ENCODE assay signal across 24 mouse cellular contexts in the genomic region with DNA sequence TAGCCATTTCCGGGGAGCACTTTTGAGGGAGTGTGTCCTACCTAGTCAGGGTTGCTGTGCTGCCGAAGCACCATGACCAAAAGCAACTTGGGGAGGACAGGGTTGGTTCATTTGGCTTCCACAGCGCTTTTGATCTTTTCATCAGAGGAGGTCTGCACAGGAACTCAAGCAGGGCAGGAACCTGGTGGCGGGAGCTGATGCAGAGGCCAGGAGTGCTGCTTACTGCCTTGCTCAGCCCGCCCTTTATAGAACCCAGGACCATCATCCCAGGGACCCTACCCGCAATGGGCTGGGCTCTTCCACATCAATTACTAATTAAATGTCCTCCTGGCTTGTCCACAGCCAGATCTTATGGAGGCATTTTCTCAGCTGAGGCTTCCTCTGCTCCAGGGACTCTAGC. TPM values are rescaled to one million over a fixed set of nuclear protein-coding genes. Genes with fewer than 3 reads are reported as not detected.
DNase-seq lines count a peak whose midpoint lies in the region; ATAC-seq lines count a peak whose summit lies in the region.
"Had no signal": no experiment of that assay in that cellular context is flagged by ENCODE, and none has a peak within 500 bp of the region (broad histone marks: within the 10 kb centered on the region; RNA-seq: fewer than 3 reads in every experiment).

No protein-coding gene starts in this region.

- H3K4me1 ChIP-seq in kidney, embryonic 14.5 days (ENCODE audit: control insufficient read depth, insufficient read depth, low read length) = no peaks in the 10 kb centered on the region
- H3K4me1 ChIP-seq: hindbrain, embryonic 13.5 days; intestine, embryonic 15.5 days had no signal

- no peak overlapping the region for H3K4me3 ChIP-seq in kidney, embryonic 14.5 days (ENCODE audit: low read length)
- H3K4me3 ChIP-seq: forebrain, embryonic 10.5 days; forebrain, embryonic 13.5 days; heart, embryonic 12.5 days; heart, embryonic 15.5 days; hindbrain, embryonic 10.5 days; hindbrain, embryonic 13.5 days; intestine, embryonic 15.5 days had no signal

- no peaks in the 10 kb centered on the region for H3K27me3 ChIP-seq in kidney, embryonic 14.5 days (ENCODE audit: control insufficient read depth, insufficient read depth, low read length)
- H3K27me3 ChIP-seq: forebrain, embryonic 13.5 days; heart, embryonic 12.5 days; heart, embryonic 15.5 days; hindbrain, embryonic 13.5 days; intestine, embryonic 15.5 days had no signal

- H3K36me3 ChIP-seq in kidney, embryonic 14.5 days (ENCODE audit: control insufficient read depth, insufficient read depth, low read length) = no peaks in the 10 kb centered on the region
- H3K36me3 ChIP-seq: heart, embryonic 15.5 days; hindbrain, embryonic 13.5 days; intestine, embryonic 15.5 days had no signal

- ATAC-seq in cerebellum, adult (ENCODE audit: insufficient number of reproducible peaks, low FRiP score, low TSS enrichment) = no peak
- ATAC-seq in kidney, embryonic 14.5 days (ENCODE audit: low FRiP score, low TSS enrichment) = no peak
- ATAC-seq: CD4-positive, CD25-positive, alpha-beta regulatory T cell, adult 4 months; forebrain, embryonic 13.5 days; forebrain, embryonic 16.5 days; hindbrain, embryonic 16.5 days; intestine, embryonic 15.5 days had no signal

- DNase-seq in cerebellum, adult 9-11 months = peak; percentile 30
- peak; percentile 21 for DNase-seq in kidney, adult 11 months
- no peak for DNase-seq in kidney, adult 18-20 months
- peak; percentile 24 to 61 for DNase-seq in kidney, postnatal 25 days
- DNase-seq: adrenal gland, adult 2 months; adrenal gland, postnatal 14 days; cerebellum, adult 8-10 months; cerebellum, postnatal 36 days; gastrocnemius, postnatal 10 days; gastrocnemius, postnatal 36 days; heart, postnatal 10 days; heart, postnatal 36 days had no signal

- no peak overlapping the region for H3K4me2 ChIP-seq in kidney, embryonic 14.5 days (replicated peaks; ENCODE audit: low read depth, low read length)
- H3K4me2 ChIP-seq: forebrain, embryonic 13.5 days; heart, embryonic 12.5 days; heart, embryonic 15.5 days; hindbrain, embryonic 13.5 days; intestine, embryonic 15.5 days had no signal

- H3K9ac ChIP-seq in kidney, embryonic 14.5 days (ENCODE audit: low read depth, low read length) = no peak overlapping the region
- H3K9ac ChIP-seq: forebrain, embryonic 13.5 days; heart, embryonic 12.5 days; heart, embryonic 15.5 days; hindbrain, embryonic 13.5 days; intestine, embryonic 15.5 days had no signal

- WGBS in kidney, embryonic 14.5 days = 73% methylated on average over 6 of the region's 6 CpGs

- H3K9me3 ChIP-seq in kidney, embryonic 14.5 days (ENCODE audit: control insufficient read depth, low read length) = no peaks in the 10 kb centered on the region
- H3K9me3 ChIP-seq: forebrain, embryonic 10.5 days; forebrain, embryonic 13.5 days; heart, embryonic 12.5 days; heart, embryonic 15.5 days; hindbrain, embryonic 10.5 days; hindbrain, embryonic 13.5 days; intestine, embryonic 15.5 days had no signal

- H3K27ac ChIP-seq in kidney, embryonic 14.5 days (ENCODE audit: low read depth, low read length) = no peak overlapping the region
- H3K27ac ChIP-seq: forebrain, embryonic 10.5 days; forebrain, embryonic 13.5 days; heart, embryonic 15.5 days; hindbrain, embryonic 10.5 days; hindbrain, embryonic 13.5 days; intestine, embryonic 15.5 days had no signal

RNA-seq across cellular contexts. Expression of a gene that starts 7.5 kb away (rescaled TPM):
- polyA plus RNA-seq in kidney, embryonic 14.5 days (2014; fragmentation: Nextera tagmentation; extraction: Ambion mirVana) = 5.1 and 5.3 TPM in 2 replicates
